ENCODE assay signal across 7 mouse cellular contexts in genomic region chr3:127400468-127400867, GRCm38 (mm10).
A peak's percentile ranks its signal among the peaks of the same experiment; 100 is the strongest.
DNase-seq lines count a peak whose midpoint lies in the region; ATAC-seq lines count a peak whose summit lies in the region.
"Not testable (repeated sequence)": the region's sequence is repeated elsewhere in the genome, so short reads cannot be mapped to it uniquely, and the experiment has no call there.

No protein-coding gene starts in this region.

- ATAC-seq in embryonic facial prominence, embryonic 11.5 days (replicated peaks; ENCODE audit: insufficient number of reproducible peaks, low FRiP score, low TSS enrichment, low read depth): peak; percentile 54; the same call in 1 of the 2 replicates
- peak; percentile 53; the same call in 1 of the 2 replicates for ATAC-seq in hindbrain, embryonic 12.5 days (ENCODE audit: low FRiP score)
- 0 out of 2 replicates have a peak, but pooled peaks have one; percentile 25 for ATAC-seq in kidney, embryonic 15.5 days (replicated peaks; ENCODE audit: low FRiP score)
- peak; percentile 9; the same call in 1 of the 2 replicates for ATAC-seq in limb, embryonic 13.5 days (ENCODE audit: low FRiP score, low read depth)
- ATAC-seq in midbrain, embryonic 11.5 days (ENCODE audit: low FRiP score): 0 out of 2 replicates have a peak, but pooled peaks have one; percentile 38
- peak; percentile 47; the same call in 1 of the 2 replicates for ATAC-seq in midbrain, embryonic 16.5 days
- peak; percentile 53 for ATAC-seq in neural tube, embryonic 14.5 days (ENCODE audit: low read depth)

- H3K4me1 ChIP-seq in embryonic facial prominence, embryonic 11.5 days (ENCODE audit: control insufficient read depth, insufficient read depth, low read length); hindbrain, embryonic 12.5 days; kidney, embryonic 15.5 days; limb, embryonic 13.5 days; midbrain, embryonic 11.5 days (ENCODE audit: control insufficient read depth, insufficient read depth, low read length); midbrain, embryonic 16.5 days (ENCODE audit: control insufficient read depth, insufficient read depth, low read length); neural tube, embryonic 14.5 days (ENCODE audit: control insufficient read depth, insufficient read depth, low read length): not testable (repeated sequence)

- H3K4me3 ChIP-seq in embryonic facial prominence, embryonic 11.5 days (ENCODE audit: low read depth, low read length); hindbrain, embryonic 12.5 days; kidney, embryonic 15.5 days (replicated peaks); limb, embryonic 13.5 days; midbrain, embryonic 11.5 days (ENCODE audit: low read depth, low read length); midbrain, embryonic 16.5 days (ENCODE audit: low read depth, low read length); neural tube, embryonic 14.5 days (ENCODE audit: low read depth, low read length): not testable (repeated sequence)

- WGBS in embryonic facial prominence, embryonic 11.5 days: 96% methylated on average over 3 of the region's 3 CpGs
- 96% methylated on average over 3 of the region's 3 CpGs for WGBS in hindbrain, embryonic 12.5 days
- 89% methylated on average over 3 of the region's 3 CpGs for WGBS in kidney, embryonic 15.5 days
- 91% methylated on average over 3 of the region's 3 CpGs for WGBS in limb, embryonic 13.5 days
- 89% methylated on average over 3 of the region's 3 CpGs for WGBS in midbrain, embryonic 11.5 days
- WGBS in midbrain, embryonic 16.5 days: 96% methylated on average over 3 of the region's 3 CpGs
- WGBS in neural tube, embryonic 14.5 days: 93% methylated on average over 3 of the region's 3 CpGs

- H3K36me3 ChIP-seq in embryonic facial prominence, embryonic 11.5 days (replicated peaks; ENCODE audit: control insufficient read depth, insufficient read depth, low read depth, low read length); kidney, embryonic 15.5 days; limb, embryonic 13.5 days; midbrain, embryonic 11.5 days (ENCODE audit: control insufficient read depth, insufficient read depth, low read length); neural tube, embryonic 14.5 days (ENCODE audit: control insufficient read depth, insufficient read depth, low read length): not testable (repeated sequence)
- peaks cover 10% of the 10 kb centered on the region; the same call in 1 of the 2 replicates for H3K36me3 ChIP-seq in hindbrain, embryonic 12.5 days
- peaks cover 13% of the 10 kb centered on the region for H3K36me3 ChIP-seq in midbrain, embryonic 16.5 days (ENCODE audit: control insufficient read depth, insufficient read depth, low read length)

- not testable (repeated sequence) for H3K9me3 ChIP-seq in embryonic facial prominence, embryonic 11.5 days (replicated peaks; ENCODE audit: control insufficient read depth, low read length); hindbrain, embryonic 12.5 days (replicated peaks); kidney, embryonic 15.5 days (replicated peaks); limb, embryonic 13.5 days; midbrain, embryonic 11.5 days (ENCODE audit: control insufficient read depth, low read length); midbrain, embryonic 16.5 days (replicated peaks; ENCODE audit: control insufficient read depth, low read length, poor library complexity, severe bottlenecking); neural tube, embryonic 14.5 days (ENCODE audit: control insufficient read depth, low read length)

- DNase-seq in embryonic facial prominence, embryonic 11.5 days (ENCODE audit: low spot score); midbrain, embryonic 11.5 days (ENCODE audit: low spot score, missing footprints): not testable (repeated sequence)

- H3K27me3 ChIP-seq in embryonic facial prominence, embryonic 11.5 days (ENCODE audit: control insufficient read depth, insufficient read depth, low read length); hindbrain, embryonic 12.5 days; kidney, embryonic 15.5 days; limb, embryonic 13.5 days; midbrain, embryonic 11.5 days (ENCODE audit: control insufficient read depth, insufficient read depth, low read length); midbrain, embryonic 16.5 days (ENCODE audit: control insufficient read depth, insufficient read depth, low read depth, low read length); neural tube, embryonic 14.5 days (ENCODE audit: control insufficient read depth, insufficient read depth, low read length): not testable (repeated sequence)

- H3K9ac ChIP-seq in embryonic facial prominence, embryonic 11.5 days (replicated peaks; ENCODE audit: low read length); hindbrain, embryonic 12.5 days; kidney, embryonic 15.5 days; limb, embryonic 13.5 days; midbrain, embryonic 11.5 days (ENCODE audit: low read length); midbrain, embryonic 16.5 days (ENCODE audit: low read depth, low read length); neural tube, embryonic 14.5 days (replicated peaks; ENCODE audit: low read depth, low read length): not testable (repeated sequence)

- H3K4me2 ChIP-seq in embryonic facial prominence, embryonic 11.5 days (ENCODE audit: low read depth, low read length); hindbrain, embryonic 12.5 days (replicated peaks); kidney, embryonic 15.5 days; limb, embryonic 13.5 days (replicated peaks); midbrain, embryonic 11.5 days; midbrain, embryonic 16.5 days (ENCODE audit: low read length); neural tube, embryonic 14.5 days (ENCODE audit: low read depth, low read length): not testable (repeated sequence)

- H3K27ac ChIP-seq in embryonic facial prominence, embryonic 11.5 days (replicated peaks; ENCODE audit: low read depth, low read length); hindbrain, embryonic 12.5 days; kidney, embryonic 15.5 days; limb, embryonic 13.5 days; midbrain, embryonic 11.5 days (ENCODE audit: low read depth, low read length); midbrain, embryonic 16.5 days (ENCODE audit: low read length); neural tube, embryonic 14.5 days (ENCODE audit: low read depth, low read length): not testable (repeated sequence)
